Mouse (Mus musculus) stomach, postnatal 0 days (tissue): ENCODE measurements at regions not wholly inside any gene's neighbourhood (a gene's known extent, or its start where the extent isn't known, plus 50 kb on each side); places are given as distances from the start of the nearest gene placed in this dataset.

Experiments used
- ATAC-seq: fragments of 200-750 bp; cut with Nextera tagmentation; 2 replicates; pipeline ENCODE4 v1.8.0; 2017; ENCODE audit not compliant: low FRiP score, low TSS enrichment
- DNase-seq: peaks from one replicate; pipeline ENCODE4 v3.0.0-alpha.2; 2016; ENCODE audit warnings: low spot score
- H3K27ac ChIP-seq: fragments of 300-500 bp; sonication (generic); replicated peaks from 2 replicates; pipeline ENCODE4 v1.5.1; 2014; ENCODE audit warnings: mild to moderate bottlenecking, control low read depth
- H3K27me3 ChIP-seq: fragments of 300-500 bp; sonication (generic); 2 replicates; pipeline ENCODE4 v1.6.1; 2014; ENCODE audit warnings: low read length; ENCODE audit not compliant: control insufficient read depth, insufficient read depth
- H3K36me3 ChIP-seq: fragments of 300-500 bp; sonication (generic); 2 replicates; pipeline ENCODE4 v1.6.1; 2014; ENCODE audit warnings: low read length, mixed read lengths; ENCODE audit not compliant: control insufficient read depth, insufficient read depth
- H3K4me1 ChIP-seq: fragments of 300-500 bp; sonication (generic); replicated peaks from 2 replicates; pipeline ENCODE4 v1.6.1; 2014; ENCODE audit warnings: antibody characterized with exemption; ENCODE audit not compliant: control insufficient read depth, insufficient read depth
- H3K4me2 ChIP-seq: fragments of 300-500 bp; sonication (generic); replicated peaks from 2 replicates; pipeline ENCODE4 v1.6.1; 2014; ENCODE audit warnings: low read depth, mild to moderate bottlenecking, control low read depth, moderate library complexity
- H3K4me3 ChIP-seq: fragments of 300-500 bp; sonication (generic); 2 replicates; pipeline ENCODE4 v1.5.1; 2014; ENCODE audit warnings: low read depth, low read length, control low read depth
- H3K9ac ChIP-seq: fragments of 300-500 bp; sonication (generic); 2 replicates; pipeline ENCODE4 v1.6.1; 2014; ENCODE audit warnings: mild to moderate bottlenecking, low read length, control low read depth, mixed read lengths
- H3K9me3 ChIP-seq: fragments of 300-500 bp; sonication (generic); 2 replicates; pipeline ENCODE4 v1.6.1; 2016; ENCODE audit warnings: low read length; ENCODE audit not compliant: control insufficient read depth
- CTCF ChIP-seq: IDR thresholded peaks from 2 replicates; pipeline ENCODE4 v1.5.1; 2016; ENCODE audit warnings: antibody characterized with exemption, low read depth, mild to moderate bottlenecking, moderate library complexity
- EP300 ChIP-seq: optimal IDR thresholded peaks from 2 replicates; pipeline ENCODE3; 2016; ENCODE audit warnings: antibody characterized with exemption
- WGBS: fragments of 180-500 bp; shearing (Covaris S2); extraction: QIAGEN DNeasy Blood & Tissue Kit; methylation state at CpG from one replicate; pipeline ENCODE4 v1.1.7; 2014; 5-methylcytosine and 5-hydroxymethylcytosine counted together

DNA sequence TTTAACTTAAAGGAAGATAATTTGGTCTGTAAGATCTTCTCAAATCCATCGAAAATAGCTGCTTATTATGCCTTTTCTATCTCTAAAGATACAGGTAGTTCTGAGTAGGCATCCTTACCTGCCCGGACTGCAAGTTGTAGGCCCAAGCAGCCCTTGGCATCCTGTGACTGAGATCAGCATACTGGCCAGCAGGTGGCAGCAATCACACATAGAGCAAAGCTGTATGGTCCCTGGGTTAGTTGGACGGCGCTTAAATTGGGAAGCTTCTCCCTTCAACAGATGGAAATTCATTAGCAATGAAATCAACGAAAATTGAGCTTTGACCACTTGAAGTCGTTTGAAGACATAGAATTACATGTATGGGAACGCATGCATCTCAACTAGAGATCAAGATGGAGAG, 61.0 kb downstream of the Ccng2 start:
- ATAC-seq: no peak
- 17% methylated on average over 7 of the region's 7 CpGs for WGBS
- H3K4me1 ChIP-seq: no peaks in the 10 kb centered on the region
- no peaks in the 10 kb centered on the region for H3K27me3 ChIP-seq
- TF ChIP-seq EP300: no peak
- peak; percentile 90 for TF ChIP-seq CTCF
- no peak overlapping the region for H3K27ac ChIP-seq
- no peaks in the 10 kb centered on the region for H3K9me3 ChIP-seq
- peak; percentile 65 for DNase-seq
- H3K36me3 ChIP-seq: no peaks in the 10 kb centered on the region
- H3K9ac ChIP-seq: no peak overlapping the region
- H3K4me3 ChIP-seq: no peak overlapping the region
- H3K4me2 ChIP-seq: no peak overlapping the region

DNA sequence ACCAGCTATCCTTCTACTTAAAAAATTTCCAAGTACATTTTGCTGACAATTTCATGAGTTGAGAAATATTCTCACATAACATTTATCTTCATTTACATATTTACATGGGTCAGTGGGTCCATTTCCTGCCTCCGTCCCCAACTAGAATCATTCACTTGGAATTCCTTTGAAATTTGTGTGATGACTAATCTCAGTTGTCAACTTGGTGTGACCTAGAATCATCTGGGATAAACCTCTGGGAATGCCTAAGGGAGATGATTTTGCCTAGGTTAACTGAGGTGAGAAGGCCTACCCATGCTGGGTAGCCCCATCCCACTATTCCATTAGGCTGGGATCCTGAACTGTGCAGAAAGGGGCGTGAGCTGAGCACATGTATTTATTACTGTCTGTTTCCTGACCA, 63.8 kb downstream of the Ccng2 start:
- WGBS: 59% methylated on average over 2 of the region's 2 CpGs
- TF ChIP-seq EP300 (no peak), CTCF (no peak)
- no peak overlapping the region for H3K4me3 ChIP-seq
- no peak for DNase-seq
- H3K9me3 ChIP-seq: no peaks in the 10 kb centered on the region
- H3K4me1 ChIP-seq: no peaks in the 10 kb centered on the region
- no peak for ATAC-seq
- no peak overlapping the region for H3K4me2 ChIP-seq
- no peak overlapping the region for H3K27ac ChIP-seq
- H3K9ac ChIP-seq: no peak overlapping the region
- H3K27me3 ChIP-seq: no peaks in the 10 kb centered on the region
- H3K36me3 ChIP-seq: no peaks in the 10 kb centered on the region

DNA sequence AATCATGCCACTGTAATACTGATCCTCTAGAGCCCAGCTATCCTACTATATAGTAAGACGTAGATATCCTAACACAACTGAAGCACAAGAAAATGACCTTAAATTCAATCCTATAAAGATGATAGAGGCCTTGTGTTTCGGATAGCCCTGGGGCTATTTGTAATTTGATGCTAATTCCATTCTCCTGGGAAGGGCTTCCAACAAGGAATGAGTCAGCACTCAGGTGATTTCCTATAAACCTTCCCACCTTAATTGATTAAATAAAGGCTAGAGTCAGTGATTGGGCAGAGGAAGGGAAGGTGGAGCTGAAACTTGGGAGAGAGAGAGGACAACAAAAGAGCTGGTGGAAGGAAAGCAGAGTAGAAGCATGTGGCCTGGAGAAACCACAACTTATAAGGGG, 86.0 kb downstream of the Ccng2 start:
- Histone ChIP-seq H3K9me3 (no peaks in the 10 kb centered on the region), H3K4me3 (no peak overlapping the region), H3K36me3 (no peaks in the 10 kb centered on the region), H3K27ac (no peak overlapping the region), H3K27me3 (no peaks in the 10 kb centered on the region), H3K9ac (no peak overlapping the region), H3K4me1 (no peaks in the 10 kb centered on the region), H3K4me2 (no peak overlapping the region)
- DNase-seq (no peak), ATAC-seq (no peak)
- WGBS: 76% methylated on average over 2 of the region's 2 CpGs
- TF ChIP-seq EP300: no peak
- no peak for TF ChIP-seq CTCF
